Mouse (Mus musculus) hindbrain, embryonic 13.5 days (tissue): Measurements from ENCODE around the gene Zfp58. TPM values are rescaled to one million over a fixed set of nuclear protein-coding genes. Genes with fewer than 3 reads are reported as not detected.
A peak's percentile ranks its signal among the peaks of the same experiment; 100 is the strongest.
"Not testable (repeated sequence)": the region's sequence is repeated elsewhere in the genome, so short reads cannot be mapped to it uniquely, and the experiment has no call there.

Source experiments
- ATAC-seq: fragments of 200-750 bp; cut with Nextera tagmentation; 2 replicates; pipeline ENCODE4 v1.8.0; 2017; ENCODE audit warnings: moderate TSS enrichment; ENCODE audit not compliant: low FRiP score
- H3K27ac ChIP-seq: fragments of 300-500 bp; sonication (generic); 2 replicates; pipeline ENCODE4 v1.5.1; 2015; ENCODE audit warnings: inconsistent platforms, mild to moderate bottlenecking, moderate library complexity
- H3K27me3 ChIP-seq: fragments of 300-500 bp; sonication (generic); 2 replicates; pipeline ENCODE4 v1.6.1; 2015; ENCODE audit warnings: mild to moderate bottlenecking, inconsistent platforms
- H3K36me3 ChIP-seq: fragments of 300-500 bp; sonication (generic); 2 replicates; pipeline ENCODE4 v1.6.1; 2015; ENCODE audit warnings: mild to moderate bottlenecking, inconsistent platforms
- H3K4me1 ChIP-seq: fragments of 300-500 bp; sonication (generic); replicated peaks from 2 replicates; pipeline ENCODE4 v1.6.1; 2015; ENCODE audit warnings: inconsistent platforms
- H3K4me2 ChIP-seq: fragments of 300-500 bp; sonication (generic); 2 replicates; pipeline ENCODE4 v1.6.1; 2015; ENCODE audit warnings: inconsistent platforms, mild to moderate bottlenecking, moderate library complexity
- H3K4me3 ChIP-seq: fragments of 300-500 bp; sonication (generic); 2 replicates; pipeline ENCODE4 v1.5.1; 2015; ENCODE audit warnings: mild to moderate bottlenecking, inconsistent platforms
- H3K9ac ChIP-seq: fragments of 300-500 bp; sonication (generic); 2 replicates; pipeline ENCODE4 v1.6.1; 2015; ENCODE audit warnings: mild to moderate bottlenecking, inconsistent platforms
- H3K9me3 ChIP-seq: fragments of 300-500 bp; sonication (generic); 2 replicates; pipeline ENCODE4 v1.6.1; 2016; ENCODE audit warnings: inconsistent platforms
- WGBS: fragments of 180-500 bp; shearing (Covaris S2); methylation state at CpG from one replicate; pipeline ENCODE4 v1.1.7; 2015; 5-methylcytosine and 5-hydroxymethylcytosine counted together
- polyA plus RNA-seq: library from polyadenylated mRNA; unstranded; fragments of >200 nt; fragmentation: Nextera tagmentation; extraction: Ambion mirVana; gene quantifications from 2 replicates; pipeline ENCODE4 v1.2.1, GENCODE M21; 2015

The Zfp58 gene
- 14.6 and 14.8 TPM in 2 replicates for polyA plus RNA-seq

DNA sequence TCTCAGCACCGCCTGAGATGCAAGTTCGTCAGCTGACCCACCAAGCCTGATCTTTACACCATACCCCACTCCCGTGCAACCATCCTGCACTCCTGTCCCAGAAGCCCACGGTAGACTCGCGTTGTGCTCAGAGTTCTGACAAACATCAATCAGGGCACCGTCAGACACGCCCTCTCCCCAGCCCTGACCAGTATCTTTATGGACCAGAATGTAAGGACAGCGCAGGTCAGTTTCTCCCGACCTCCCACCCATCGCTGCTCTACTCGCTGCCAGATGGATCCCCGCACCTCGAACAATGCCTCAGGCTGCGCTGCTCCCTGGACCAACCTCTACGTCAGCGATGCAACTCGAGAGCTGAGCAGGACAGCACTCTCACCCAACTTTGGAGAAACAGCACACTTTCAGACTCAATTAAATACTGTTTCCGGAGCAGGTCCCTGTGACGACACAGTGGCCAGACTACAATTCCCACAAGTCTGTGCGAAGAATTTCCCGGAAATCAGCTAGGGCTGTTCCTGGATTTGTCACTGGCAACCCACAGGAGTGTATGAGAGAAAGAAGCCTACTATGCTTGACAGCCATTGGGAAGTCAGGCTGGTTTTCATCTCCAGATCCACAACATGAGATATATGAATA, at the start of gene Zfp58:
Zfp58 (minus strand) TSS at position 472 of the 636 bp plus-strand sequence.
- 1% methylated on average over 22 of the region's 22 CpGs for WGBS
- Histone ChIP-seq H3K4me2 (peak within 1 kb of the TSS; percentile 83), H3K9ac (peak within 1 kb of the TSS; percentile 77), H3K27me3 (0 out of 2 replicates have a peak, but pooled peaks cover 2% of the 10 kb centered on the region), H3K4me1 (peaks cover 10% of the 10 kb centered on the region), H3K4me3 (peak within 1 kb of the TSS; percentile 81), H3K36me3 (peaks cover 9% of the 10 kb centered on the region), H3K27ac (no peak within 1 kb of the TSS), H3K9me3 (peaks cover under 1% of the 10 kb centered on the region; the same call in 1 of the 2 replicates)
- peak; percentile 98 for ATAC-seq

DNA sequence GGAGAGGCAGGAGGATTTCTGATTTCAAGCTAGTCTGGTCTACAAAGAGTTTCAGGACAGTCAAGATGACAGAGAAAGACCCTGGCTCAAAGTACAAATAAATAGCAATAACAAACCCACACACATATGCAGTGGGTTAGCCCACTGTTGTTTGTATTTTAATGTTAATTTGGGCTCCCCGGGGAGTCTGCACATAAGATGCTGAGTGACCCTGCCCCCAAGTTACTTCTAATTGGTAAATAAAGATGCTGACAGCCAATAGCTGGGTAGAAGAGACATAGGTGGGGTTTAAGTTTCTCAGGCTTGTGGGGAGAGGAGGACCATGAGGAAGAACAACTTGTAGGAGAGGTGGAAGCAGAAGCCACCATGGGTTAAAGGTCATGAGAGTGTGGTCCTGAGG, 45.6 kb upstream of the Zfp58 start:
- ATAC-seq, result no peak
- Histone ChIP-seq H3K4me2 (no peak overlapping the region), H3K36me3 (peaks cover 47% of the 10 kb centered on the region), H3K27me3 (no peaks in the 10 kb centered on the region), H3K9me3 (no peaks in the 10 kb centered on the region), H3K4me1 (peaks cover 4% of the 10 kb centered on the region; the same call in 1 of the 2 replicates), H3K4me3 (no peak overlapping the region), H3K27ac (no peak overlapping the region), H3K9ac (no peak overlapping the region)
- 82% methylated on average over 1 of the region's 1 CpGs for WGBS

DNA sequence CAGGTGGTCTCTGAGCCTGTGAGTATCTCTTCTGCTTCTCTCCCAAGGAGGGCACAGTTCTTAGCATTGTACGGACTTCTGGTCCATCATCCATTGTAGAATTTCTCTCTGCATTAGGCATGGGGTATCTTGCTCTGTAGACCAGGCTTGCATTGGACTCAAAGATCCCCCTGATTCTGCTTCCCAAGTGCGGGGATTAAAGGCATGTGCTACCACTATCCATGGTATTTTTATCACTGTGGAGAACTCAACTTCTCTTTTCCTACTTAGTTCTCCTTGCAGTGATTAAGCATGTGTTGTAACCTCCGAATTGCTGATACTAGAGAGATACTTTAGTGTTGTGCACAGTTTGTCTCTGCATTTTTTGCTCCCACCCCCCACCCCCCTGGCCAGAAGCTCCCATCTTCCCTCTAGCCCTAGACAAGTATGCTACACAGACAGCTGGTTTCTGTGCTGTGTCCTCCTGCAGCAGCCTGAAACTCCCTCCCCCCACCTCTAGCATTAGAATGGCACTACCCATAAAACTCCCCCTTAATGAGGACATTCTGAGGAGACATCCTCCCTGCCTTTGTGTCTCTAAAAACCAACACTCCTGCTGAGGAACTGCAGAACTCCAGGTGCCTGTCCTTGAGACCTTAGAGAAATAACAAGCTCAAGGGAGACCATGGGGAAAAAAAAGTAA, 26.8 kb upstream of the Zfp58 start:
- Histone ChIP-seq H3K9me3 (no peaks in the 10 kb centered on the region), H3K36me3 (no peaks in the 10 kb centered on the region), H3K27ac (no peak overlapping the region), H3K4me1 (peaks cover 24% of the 10 kb centered on the region), H3K27me3 (no peaks in the 10 kb centered on the region), H3K4me3 (no peak overlapping the region), H3K4me2 (no peak overlapping the region), H3K9ac (no peak overlapping the region)
- WGBS, result 77% methylated on average over 3 of the region's 3 CpGs
- ATAC-seq, result no peak

DNA sequence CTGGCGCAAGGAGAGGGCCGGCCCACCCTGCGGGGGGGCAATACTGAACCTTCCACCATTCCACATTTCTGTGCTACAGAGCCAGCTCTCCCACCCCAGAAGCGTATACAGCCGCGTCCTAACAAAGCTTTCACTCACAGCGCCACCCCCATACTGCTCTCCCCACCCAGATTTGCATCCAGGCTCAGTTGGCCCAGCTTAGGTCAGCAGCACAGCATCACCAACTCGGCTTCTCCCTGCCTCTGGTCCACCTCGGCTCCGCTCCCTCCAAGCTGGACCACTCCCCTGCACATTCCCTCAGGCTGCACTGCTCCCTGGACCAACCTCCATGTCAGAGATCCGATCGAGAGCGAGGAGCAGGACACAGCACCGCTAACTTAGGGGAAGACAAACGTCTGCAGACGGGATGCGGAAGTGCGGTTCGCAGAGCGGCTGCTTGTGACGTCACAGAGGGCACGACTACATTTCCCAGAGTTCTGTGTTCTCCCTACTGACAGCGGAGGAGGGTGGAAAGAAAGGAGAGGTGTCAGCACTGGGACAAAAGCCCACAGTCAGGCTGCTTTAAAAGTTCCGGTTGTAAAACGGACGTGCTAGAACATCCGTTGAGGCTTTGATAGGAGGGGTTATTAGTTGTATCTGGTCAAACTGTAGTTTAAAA, 25.5 kb upstream of the Zfp58 start, which contains the start of the genes Gm26965 and Zfp87:
Gm26965 (minus strand) TSS at position 399 of the 658 bp plus-strand sequence.
Zfp87 (minus strand) TSS at position 425 of the 658 bp plus-strand sequence.
- H3K4me3 ChIP-seq, result peak within 1 kb of the TSS; percentile 83
- peaks cover 24% of the 10 kb centered on the region for H3K4me1 ChIP-seq
- H3K4me2 ChIP-seq, result peak within 1 kb of the TSS; percentile 93
- peaks cover 11% of the 10 kb centered on the region for H3K36me3 ChIP-seq
- peak within 1 kb of the TSS; percentile 87 for H3K27ac ChIP-seq
- WGBS, result 0% methylated on average over 27 of the region's 27 CpGs
- peak within 1 kb of the TSS; percentile 89 for H3K9ac ChIP-seq
- no peaks in the 10 kb centered on the region for H3K27me3 ChIP-seq
- peak; percentile 99 for ATAC-seq
- no peaks in the 10 kb centered on the region for H3K9me3 ChIP-seq

DNA sequence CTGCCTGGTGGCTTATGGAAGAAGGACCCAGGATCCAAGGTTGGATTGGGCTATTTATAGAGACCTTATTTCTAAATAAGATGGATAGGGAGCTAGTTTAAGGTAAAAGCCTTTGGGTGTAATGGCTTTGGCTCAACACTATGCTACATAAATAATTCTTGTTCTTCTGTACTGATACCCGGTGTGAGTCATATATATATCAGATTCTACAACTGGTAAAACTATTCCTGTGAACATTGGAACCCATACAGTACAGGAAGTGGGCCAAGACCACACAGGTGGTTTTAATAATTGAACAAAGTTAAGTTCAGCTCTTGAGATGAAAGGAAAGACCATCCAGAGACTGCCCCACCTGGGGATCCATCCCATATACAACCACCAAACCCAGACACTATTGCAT, 553 bp upstream of the Zfp58 start:
- H3K36me3 ChIP-seq, result peaks cover 3% of the 10 kb centered on the region
- no peak overlapping the region for H3K27ac ChIP-seq
- peak; percentile 59 for ATAC-seq
- H3K9ac ChIP-seq, result no peak overlapping the region
- peaks cover 10% of the 10 kb centered on the region for H3K4me1 ChIP-seq
- WGBS, result 73% methylated on average over 1 of the region's 1 CpGs
- H3K4me3 ChIP-seq, result no peak overlapping the region
- no peaks in the 10 kb centered on the region for H3K9me3 ChIP-seq
- H3K27me3 ChIP-seq, result 0 out of 2 replicates have a peak, but pooled peaks cover 2% of the 10 kb centered on the region
- no peak overlapping the region for H3K4me2 ChIP-seq

DNA sequence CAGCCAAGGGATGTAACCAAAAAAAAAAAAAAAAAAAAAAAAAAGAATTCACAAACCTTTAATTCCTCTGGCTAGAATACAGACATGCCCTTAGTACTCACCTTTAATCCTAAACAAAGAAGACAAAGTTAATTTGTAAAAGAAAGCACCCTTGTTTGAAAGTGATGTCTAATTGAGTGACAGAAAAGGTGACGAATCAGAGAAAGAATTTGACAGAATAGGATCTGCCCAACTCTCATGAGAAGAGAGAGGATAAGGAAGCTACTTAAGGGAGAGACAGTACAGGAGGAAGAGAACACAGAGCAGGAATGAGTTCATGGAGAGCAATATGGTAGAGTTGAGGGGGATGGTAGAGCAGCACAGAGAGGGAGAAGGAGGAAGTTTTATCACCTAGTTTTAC, 4.7 kb downstream of the Zfp58 start:
- H3K36me3 ChIP-seq, result peaks cover 52% of the 10 kb centered on the region
- H3K4me1 ChIP-seq, result peaks cover 10% of the 10 kb centered on the region
- no peak overlapping the region for H3K4me2 ChIP-seq
- no peak overlapping the region for H3K4me3 ChIP-seq
- H3K9ac ChIP-seq, result no peak overlapping the region
- peaks cover 19% of the 10 kb centered on the region for H3K9me3 ChIP-seq
- ATAC-seq, result no peak
- 100% methylated on average over 1 of the region's 1 CpGs for WGBS
- no peaks in the 10 kb centered on the region for H3K27me3 ChIP-seq
- no peak overlapping the region for H3K27ac ChIP-seq

DNA sequence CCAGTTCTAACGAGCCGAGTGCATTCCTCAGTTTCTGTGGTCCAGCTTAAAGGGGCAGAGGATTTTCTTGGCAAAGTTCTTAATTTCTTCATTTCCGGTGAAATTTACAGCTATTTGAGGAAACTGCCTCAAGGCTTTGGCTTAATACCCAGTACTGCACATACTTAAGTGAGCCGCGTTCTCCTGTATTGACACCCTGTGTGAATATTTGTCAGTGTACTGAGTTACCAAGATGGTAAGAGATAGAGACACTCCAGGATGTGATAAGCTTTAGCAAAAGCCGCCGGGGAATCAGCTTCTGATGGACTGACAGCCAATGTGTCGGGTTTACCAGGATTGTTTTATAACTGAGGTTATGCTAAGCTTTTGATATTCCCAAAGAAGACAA, 15.9 kb downstream of the Zfp58 start:
- H3K9me3 ChIP-seq, result no peaks in the 10 kb centered on the region
- H3K4me3 ChIP-seq, result peak overlapping the region; percentile 58
- H3K4me2 ChIP-seq, result peak overlapping the region; percentile 59
- H3K27ac ChIP-seq, result no peak overlapping the region
- peaks cover 16% of the 10 kb centered on the region for H3K36me3 ChIP-seq
- no peaks in the 10 kb centered on the region for H3K27me3 ChIP-seq
- whole genome bisulfite sequencing, result 46% methylated on average over 8 of the region's 8 CpGs
- H3K9ac ChIP-seq, result peak overlapping the region; percentile 68
- peaks cover 12% of the 10 kb centered on the region for H3K4me1 ChIP-seq
- peak; percentile 69 for ATAC-seq

DNA sequence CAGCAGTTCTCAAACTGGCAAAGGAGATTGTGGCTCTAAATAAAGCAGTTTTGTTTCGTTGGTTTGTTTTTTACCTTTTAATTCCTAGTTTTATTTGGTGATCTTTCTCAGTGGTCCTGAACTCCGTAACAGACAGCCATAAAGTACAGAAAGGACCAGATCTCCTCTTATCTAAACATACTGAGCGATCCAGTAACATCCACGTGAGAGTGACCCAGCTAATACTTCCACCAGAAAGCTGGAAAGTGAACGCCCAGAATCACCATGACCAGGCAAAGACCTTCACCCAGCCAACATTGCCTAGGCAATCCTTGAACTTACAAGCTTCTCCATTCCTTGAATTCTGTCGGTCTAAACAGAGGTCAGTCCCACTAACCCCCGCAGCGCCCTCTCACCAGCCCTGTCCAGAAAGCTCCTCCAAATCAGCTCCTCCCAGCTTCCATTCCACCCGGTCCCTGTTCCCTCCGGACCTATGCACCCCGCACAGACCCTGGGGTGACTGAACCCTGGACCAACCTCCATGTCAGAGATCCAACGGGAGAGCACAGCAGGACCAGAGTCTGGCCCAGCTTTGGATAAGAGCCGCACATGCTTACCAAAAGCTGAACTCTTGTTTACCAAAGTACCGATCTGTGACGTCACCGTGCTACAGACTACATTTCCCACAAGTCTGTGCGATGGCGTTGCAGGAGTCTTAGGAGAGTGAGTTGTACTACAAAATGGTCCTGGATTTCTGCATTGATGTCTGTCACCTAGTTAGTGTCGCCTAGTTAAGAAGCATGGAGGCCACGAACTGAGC, 16.5 kb downstream of the Zfp58 start, which contains the start of gene Zfp874b:
Zfp874b (minus strand) TSS at position 634 of the 799 bp plus-strand sequence.
- Histone ChIP-seq H3K4me3 (peak within 1 kb of the TSS; percentile 58), H3K27ac (no peak within 1 kb of the TSS), H3K4me2 (peak within 1 kb of the TSS; percentile 59), H3K4me1 (peaks cover 12% of the 10 kb centered on the region), H3K9ac (peak within 1 kb of the TSS; percentile 68), H3K9me3 (no peaks in the 10 kb centered on the region), H3K36me3 (peaks cover 11% of the 10 kb centered on the region), H3K27me3 (no peaks in the 10 kb centered on the region)
- 6% methylated on average over 20 of the region's 20 CpGs for WGBS
- peak; percentile 94 for ATAC-seq

DNA sequence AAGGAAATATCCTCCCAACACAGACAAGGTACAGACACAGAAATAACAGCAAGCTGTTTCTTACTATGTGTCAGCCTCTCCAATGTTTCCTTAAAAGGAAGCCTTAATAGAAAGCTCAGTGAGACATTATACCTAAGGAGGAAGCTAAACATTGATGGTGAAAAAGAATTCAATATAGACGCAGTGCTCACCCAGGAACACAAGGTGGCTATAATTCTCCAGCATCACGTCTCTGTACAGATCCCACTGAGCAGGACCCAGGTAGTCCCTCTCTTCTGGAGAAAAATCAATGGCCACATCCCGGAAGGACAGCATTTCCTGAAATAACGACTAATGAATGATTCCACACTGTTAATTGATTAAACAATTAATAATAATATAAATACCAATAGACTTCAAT, 18.8 kb downstream of the Zfp58 start:
- Histone ChIP-seq H3K4me1 (peaks cover 12% of the 10 kb centered on the region), H3K4me2 (no peak overlapping the region), H3K9me3 (no peaks in the 10 kb centered on the region), H3K36me3 (0 out of 2 replicates have a peak, but pooled peaks cover 2% of the 10 kb centered on the region), H3K4me3 (no peak overlapping the region), H3K27ac (no peak overlapping the region), H3K27me3 (no peaks in the 10 kb centered on the region), H3K9ac (no peak overlapping the region)
- 73% methylated on average over 4 of the region's 4 CpGs for WGBS
- ATAC-seq, result no peak

DNA sequence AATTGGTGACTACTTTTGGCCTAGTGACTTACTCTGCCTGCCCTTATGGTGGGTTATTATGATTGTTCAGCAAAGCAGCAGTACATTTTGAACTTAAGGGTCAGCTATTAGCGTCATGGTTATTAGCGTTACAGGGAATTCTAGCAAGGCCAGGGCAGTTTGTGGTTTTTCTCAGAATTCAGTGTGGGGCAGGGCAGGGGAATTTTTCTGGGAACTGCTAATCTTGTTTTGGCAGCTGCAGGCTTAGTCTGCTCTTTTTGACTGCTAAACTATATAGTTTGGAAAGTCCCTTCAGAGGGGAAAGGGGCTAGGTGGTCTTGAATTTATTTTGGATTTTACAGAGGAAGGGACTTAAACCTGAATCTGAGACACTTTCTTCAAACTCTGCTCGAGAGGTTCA, 31.1 kb downstream of the Zfp58 start:
- Histone ChIP-seq H3K4me3 (no peak overlapping the region), H3K27ac (no peak overlapping the region), H3K36me3 (peaks cover 25% of the 10 kb centered on the region), H3K9ac (no peak overlapping the region), H3K4me1 (no peaks in the 10 kb centered on the region), H3K27me3 (no peaks in the 10 kb centered on the region), H3K4me2 (no peak overlapping the region), H3K9me3 (no peaks in the 10 kb centered on the region)
- no peak for ATAC-seq
- 97% methylated on average over 3 of the region's 3 CpGs for WGBS

DNA sequence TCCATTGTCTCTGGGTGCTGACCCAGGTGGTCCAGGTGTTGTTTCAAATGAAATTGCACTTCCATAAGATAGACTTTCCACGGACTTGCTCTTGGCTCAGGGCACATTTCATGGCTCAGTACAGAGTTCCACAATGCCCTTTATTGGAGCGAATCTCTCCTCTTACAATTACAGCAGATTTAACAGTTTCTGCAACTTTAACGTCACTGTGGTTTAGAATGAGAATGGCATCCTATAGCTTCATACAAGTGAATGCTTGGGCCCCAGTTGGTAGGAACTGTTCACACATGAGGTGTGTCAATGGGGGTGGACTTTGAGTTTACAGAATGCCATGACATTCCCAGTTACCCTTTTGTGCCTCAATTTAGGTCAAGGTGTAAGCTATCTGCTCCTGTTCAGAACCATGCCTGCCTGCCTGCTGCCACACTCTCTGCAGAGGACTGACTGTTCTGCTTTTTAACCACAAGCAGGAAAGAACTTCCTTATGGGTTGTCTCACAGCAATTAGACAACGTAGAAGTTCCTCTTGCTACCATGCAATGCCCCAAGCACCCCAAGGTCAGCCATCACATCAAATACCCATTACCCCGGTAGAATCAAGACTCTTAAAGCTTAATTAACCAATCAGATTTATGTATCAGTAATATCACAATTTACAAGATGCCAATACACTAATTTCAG, 36.7 kb downstream of the Zfp58 start:
- not testable (repeated sequence) for H3K4me1 ChIP-seq, H3K27me3 ChIP-seq, H3K9ac ChIP-seq, ATAC-seq, H3K4me2 ChIP-seq, H3K9me3 ChIP-seq, H3K36me3 ChIP-seq, H3K27ac ChIP-seq, H3K4me3 ChIP-seq
- WGBS, result 92% methylated on average over 3 of the region's 5 CpGs
